In genomic region chr7:117184011-117184410, GRCm38 (mm10) we compare ENCODE assay signal across 22 mouse cellular contexts.
DNase-seq lines count a peak whose midpoint lies in the region; TF ChIP-seq lines count a peak whose summit lies in the region.
"Had no signal": no experiment of that assay in that cellular context is flagged by ENCODE, and none has a peak within 500 bp of the region (broad histone marks: within the 10 kb centered on the region; RNA-seq: fewer than 3 reads in every experiment).

No protein-coding gene starts in this region.

- H3K4me3 ChIP-seq in layer of hippocampus, adult 2 months, result no peak overlapping the region
- H3K4me3 ChIP-seq in CH12.LX (replicated peaks in 1 of 3; ENCODE audit: low read depth in 2 of 3, low read length in 2 of 3, poor library complexity in 1 of 3), result no peak overlapping the region
- H3K4me3 ChIP-seq: embryonic facial prominence, embryonic 12.5 days; heart, embryonic 13.5 days; limb, embryonic 10.5 days; megakaryocyte, embryonic 14.5 days; midbrain, embryonic 13.5 days had no signal

- no peaks in the 10 kb centered on the region for H3K36me3 ChIP-seq in CH12.LX (replicated peaks in 1 of 2; ENCODE audit: control insufficient read depth in 1 of 2, insufficient read depth in 1 of 2, low read length in 1 of 2)
- no peaks in the 10 kb centered on the region for H3K36me3 ChIP-seq in splenic B cell, adult 2 months (ENCODE audit: control insufficient read depth, insufficient read depth, low read length, poor library complexity, severe bottlenecking)
- H3K36me3 ChIP-seq: embryonic facial prominence, embryonic 12.5 days; heart, embryonic 13.5 days; limb, embryonic 10.5 days; midbrain, embryonic 13.5 days had no signal

- TF ChIP-seq CTCF in layer of hippocampus, adult 2 months (conservative IDR thresholded peaks at IDR 0.05), result peak; percentile 39
- peak in 1 of 2 experiments; percentile 59; a peak in 2 of 4 replicates for TF ChIP-seq CTCF in CH12.LX (conservative IDR thresholded peaks at IDR 0.05 in 1 of 2, IDR thresholded peaks at IDR 0.05 in 1 of 2; ENCODE audit: low read depth in 2 of 2, low read length in 2 of 2)

- no peak overlapping the region for H3K27ac ChIP-seq in layer of hippocampus, adult 2 months
- H3K27ac ChIP-seq in CH12.LX (ENCODE audit: insufficient read depth, low read depth), result no peak overlapping the region
- H3K27ac ChIP-seq: embryonic facial prominence, embryonic 12.5 days; heart, embryonic 13.5 days; hindbrain, postnatal 0 days; limb, embryonic 10.5 days; midbrain, embryonic 13.5 days had no signal

- no peak for TF ChIP-seq EP300 in CH12.LX (IDR thresholded peaks at IDR 0.05; ENCODE audit: low read length)

- H3K27me3 ChIP-seq in CH12.LX (replicated peaks), result no peaks in the 10 kb centered on the region
- no peaks in the 10 kb centered on the region; the same call in 1 of the 2 replicates for H3K27me3 ChIP-seq in splenic B cell, adult 2 months (ENCODE audit: control insufficient read depth, insufficient read depth, low read length, poor library complexity, severe bottlenecking)
- H3K27me3 ChIP-seq: embryonic facial prominence, embryonic 12.5 days; heart, embryonic 13.5 days; megakaryocyte, embryonic 14.5 days; midbrain, embryonic 13.5 days had no signal

- no peak overlapping the region for H3K9ac ChIP-seq in CH12.LX (ENCODE audit: insufficient read depth, low read depth)
- H3K9ac ChIP-seq: embryonic facial prominence, embryonic 12.5 days; forebrain, postnatal 0 days; heart, embryonic 13.5 days; midbrain, embryonic 13.5 days had no signal

- peak; percentile 45 for TF ChIP-seq RAD21 in CH12.LX (IDR thresholded peaks at IDR 0.05; ENCODE audit: low read depth, low read length)

- H3K4me1 ChIP-seq in CH12.LX (ENCODE audit: control insufficient read depth in 1 of 2, insufficient read depth in 2 of 2), result no peaks in the 10 kb centered on the region
- H3K4me1 ChIP-seq: embryonic facial prominence, embryonic 12.5 days; heart, embryonic 13.5 days; limb, embryonic 10.5 days; megakaryocyte, embryonic 14.5 days; midbrain, embryonic 13.5 days had no signal

- no peak for TF ChIP-seq POLR2A in CH12.LX (IDR thresholded peaks at IDR 0.05; ENCODE audit: low read depth, low read length)

- dilution Hi-C loops in CH12.LX (cut with MboI; ENCODE audit: extremely low pct_ligation_motif_present, extremely low pct_unique_long_range_greater_than_20kb, low sequenced_read_pairs), result no loop called here

- no peaks in the 10 kb centered on the region for H3K9me3 ChIP-seq in CH12.LX (replicated peaks; ENCODE audit: low read length)
- H3K9me3 ChIP-seq: embryonic facial prominence, embryonic 12.5 days; heart, embryonic 13.5 days; limb, embryonic 10.5 days; midbrain, embryonic 13.5 days had no signal

- no peak for DNase-seq in layer of hippocampus, adult 2 months (ENCODE audit: low spot score in 2 of 2)
- no peak for DNase-seq in layer of hippocampus, postnatal 14 days (ENCODE audit: low spot score in 2 of 2)
- DNase-seq in 416B (ENCODE audit: low read depth), result peak; percentile 25
- DNase-seq in CH12.LX (ENCODE audit: extremely low read depth), result peak; percentile 42
- DNase-seq in splenic B cell, adult 2 months (ENCODE audit: low read depth, low spot score), result peak; percentile 59
- no peak for DNase-seq in kidney, adult 9 months
- no peak for DNase-seq in thymus, postnatal 4 days
- DNase-seq: cerebellum, adult 11 months; forebrain, postnatal 0 days; gastrocnemius, postnatal 14 days; heart, adult 11 months; heart, postnatal 14 days; kidney, adult 18-20 months; kidney, postnatal 14 days; layer of hippocampus, adult 9-11 months; lung, postnatal 36 days had no signal

- H3K4me2 ChIP-seq in CH12.LX (ENCODE audit: insufficient read depth, low read depth, poor library complexity, severe bottlenecking), result no peak overlapping the region
- H3K4me2 ChIP-seq: embryonic facial prominence, embryonic 12.5 days; heart, embryonic 13.5 days; midbrain, embryonic 13.5 days had no signal

- in situ Hi-C loops in CH12.LX (cut with MboI; ENCODE audit: low pct_ligation_motif_present, low pct_unique_long_range_greater_than_20kb, low sequenced_read_pairs), result no loop called here

- no peaks in the 10 kb centered on the region for H3K79me2 ChIP-seq in CH12.LX (replicated peaks; ENCODE audit: control insufficient read depth, extremely low read depth, insufficient read depth, poor library complexity, severe bottlenecking)

TF ChIP-seq in CH12.LX, 34 proteins besides CTCF, POLR2A, EP300 and RAD21:
- TF ChIP-seq SIN3A (IDR thresholded peaks at IDR 0.05; ENCODE audit: low read length) (no peak), SMC3 (IDR thresholded peaks at IDR 0.05; ENCODE audit: low read depth, low read length) (peak; percentile 58), USF2 (conservative IDR thresholded peaks at IDR 0.05; ENCODE audit: low read depth, low read length) (no peak), TBP (conservative IDR thresholded peaks at IDR 0.05; ENCODE audit: low read depth, low read length) (no peak), ZC3H11A (IDR thresholded peaks at IDR 0.05; ENCODE audit: low read depth, low read length) (peak; percentile 14; the same call in 1 of the 2 replicates)

Comparison
In these comparisons a context has a peak if more than half of its experiments do, and no peak if none do; other contexts are left out.
1. DNase-seq: peak in 416B (single experiment), CH12.LX (single experiment) and splenic B cell, adult 2 months (single experiment); none in layer of hippocampus, adult 2 months (0 of 2), layer of hippocampus, postnatal 14 days (0 of 2), kidney, adult 9 months (single experiment) and thymus, postnatal 4 days (single experiment).